Mouse (Mus musculus) forebrain, postnatal 0 days (tissue): Measurements from ENCODE around the gene Xcr1. TPM values are rescaled to one million over a fixed set of nuclear protein-coding genes. Genes with fewer than 3 reads are reported as not detected.

Experiments
- ATAC-seq: fragments of 200-750 bp; cut with Nextera tagmentation; 2 replicates; pipeline ENCODE4 v1.8.0; 2017; ENCODE audit warnings: mild to moderate bottlenecking, moderate library complexity
- DNase-seq: peaks from one replicate; pipeline ENCODE4 v3.0.0-alpha.2; 2015
- H3K27ac ChIP-seq: fragments of 300-500 bp; sonication (generic); 2 replicates; pipeline ENCODE4 v1.5.1; 2014; ENCODE audit warnings: low read depth, mild to moderate bottlenecking, antibody characterized with exemption, low read length, moderate library complexity, mixed read lengths
- H3K27me3 ChIP-seq: fragments of 300-500 bp; sonication (generic); 2 replicates; pipeline ENCODE4 v1.6.1; 2014; ENCODE audit warnings: mild to moderate bottlenecking, low read length, mixed read lengths; ENCODE audit not compliant: insufficient read depth
- H3K36me3 ChIP-seq: fragments of 300-500 bp; sonication (generic); 2 replicates; pipeline ENCODE4 v1.6.1; 2014; ENCODE audit warnings: mild to moderate bottlenecking, moderate library complexity; ENCODE audit not compliant: insufficient read depth
- H3K4me1 ChIP-seq: fragments of 300-500 bp; sonication (generic); 2 replicates; pipeline ENCODE4 v1.6.1; 2014; ENCODE audit warnings: antibody characterized with exemption; ENCODE audit not compliant: insufficient read depth
- H3K4me2 ChIP-seq: fragments of 300-500 bp; sonication (generic); 2 replicates; pipeline ENCODE4 v1.6.1; 2014; ENCODE audit warnings: low read depth, mild to moderate bottlenecking, moderate library complexity
- H3K4me3 ChIP-seq: fragments of 300-500 bp; sonication (generic); 2 replicates; pipeline ENCODE4 v1.5.1; 2014; ENCODE audit warnings: low read depth, low read length, mixed read lengths
- H3K9ac ChIP-seq: fragments of 300-500 bp; sonication (generic); 2 replicates; pipeline ENCODE4 v1.6.1; 2014; ENCODE audit warnings: mild to moderate bottlenecking
- H3K9me3 ChIP-seq: fragments of 300-500 bp; sonication (generic); 2 replicates; pipeline ENCODE4 v1.6.1; 2016; ENCODE audit warnings: low read length
- CTCF ChIP-seq: sonication (generic); IDR thresholded peaks from 2 replicates; pipeline ENCODE4 v1.5.1; 2016; ENCODE audit warnings: antibody characterized with exemption, control low read depth, low read depth
- WGBS: fragments of 180-500 bp; shearing (Covaris S2); extraction: QIAGEN DNeasy Blood & Tissue Kit; methylation state at CpG from one replicate; pipeline ENCODE4 v1.1.7; 2014; 5-methylcytosine and 5-hydroxymethylcytosine counted together
- polyA plus RNA-seq: library from polyadenylated mRNA; unstranded; fragments of >200 nt; fragmentation: Nextera tagmentation; extraction: Ambion mirVana; gene quantifications from 2 replicates; pipeline ENCODE4 v1.2.1, GENCODE M21; 2015
- total RNA-seq: library from RNA; depleted of rRNA; stranded (reverse); fragments of >200 nt; gene quantifications from 2 replicates; pipeline ENCODE4 v1.2.3, GENCODE M21; 2014

Xcr1 gene
- total and polyA plus RNA-seq, 2 experiments from 2014 or later: 0.06 TPM; not detected in 1

DNA sequence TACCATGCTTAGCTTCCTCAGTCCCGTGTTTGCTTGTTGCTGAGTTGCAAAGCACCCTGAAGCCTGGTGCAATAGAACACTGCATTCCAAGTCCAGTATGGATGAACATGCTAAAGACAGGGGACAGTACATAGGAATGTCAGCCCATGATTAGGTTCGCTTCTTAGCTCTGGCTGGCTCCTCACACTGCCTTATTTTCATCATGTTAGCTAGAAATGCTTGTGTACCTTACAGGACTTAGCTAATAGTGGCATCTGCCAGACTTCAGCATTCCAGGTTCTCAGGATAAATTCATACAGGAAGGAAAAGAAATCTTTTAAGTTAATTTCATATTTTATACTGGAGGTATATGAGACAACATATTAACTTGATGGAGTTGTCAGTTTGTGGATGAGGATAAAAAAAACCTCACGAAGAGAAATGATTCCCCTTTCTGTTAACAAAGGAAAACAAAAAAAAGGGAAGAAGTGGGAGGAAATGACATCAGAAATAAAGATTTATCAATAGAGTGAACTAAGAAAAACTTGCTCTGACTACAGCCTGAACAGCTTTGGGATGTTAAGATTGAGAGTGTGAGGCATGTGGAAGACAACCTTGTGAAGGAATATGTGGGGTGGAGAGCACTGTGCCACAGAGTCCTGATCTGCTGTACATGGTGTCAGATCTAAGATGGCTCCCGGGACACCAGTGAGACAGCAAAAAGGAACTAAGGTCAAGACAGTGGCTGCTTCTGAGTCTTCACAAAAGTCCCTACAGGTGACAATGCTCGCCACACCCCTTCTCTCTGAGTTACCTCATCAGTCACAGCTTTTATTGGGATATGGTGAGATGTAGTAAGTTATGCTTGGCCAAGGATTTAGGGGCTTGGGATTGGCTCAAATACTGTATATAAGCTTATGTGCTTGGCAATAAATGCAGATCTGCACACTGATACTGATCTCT, 9.1 kb downstream of the Xcr1 start:
- Histone ChIP-seq H3K27ac (peak overlapping the region; percentile 68), H3K4me1 (peaks cover 5% of the 10 kb centered on the region), H3K36me3 (no peaks in the 10 kb centered on the region), H3K9ac (peak overlapping the region; percentile 45), H3K4me2 (peak overlapping the region; percentile 49), H3K27me3 (no peaks in the 10 kb centered on the region), H3K9me3 (no peaks in the 10 kb centered on the region), H3K4me3 (peak overlapping the region; percentile 33)
- no peak for DNase-seq
- peak; percentile 4; the same call in 1 of the 2 replicates for TF ChIP-seq CTCF
- peak; percentile 5; the same call in 1 of the 2 replicates for ATAC-seq
- WGBS: 58% methylated on average over 5 of the region's 5 CpGs

DNA sequence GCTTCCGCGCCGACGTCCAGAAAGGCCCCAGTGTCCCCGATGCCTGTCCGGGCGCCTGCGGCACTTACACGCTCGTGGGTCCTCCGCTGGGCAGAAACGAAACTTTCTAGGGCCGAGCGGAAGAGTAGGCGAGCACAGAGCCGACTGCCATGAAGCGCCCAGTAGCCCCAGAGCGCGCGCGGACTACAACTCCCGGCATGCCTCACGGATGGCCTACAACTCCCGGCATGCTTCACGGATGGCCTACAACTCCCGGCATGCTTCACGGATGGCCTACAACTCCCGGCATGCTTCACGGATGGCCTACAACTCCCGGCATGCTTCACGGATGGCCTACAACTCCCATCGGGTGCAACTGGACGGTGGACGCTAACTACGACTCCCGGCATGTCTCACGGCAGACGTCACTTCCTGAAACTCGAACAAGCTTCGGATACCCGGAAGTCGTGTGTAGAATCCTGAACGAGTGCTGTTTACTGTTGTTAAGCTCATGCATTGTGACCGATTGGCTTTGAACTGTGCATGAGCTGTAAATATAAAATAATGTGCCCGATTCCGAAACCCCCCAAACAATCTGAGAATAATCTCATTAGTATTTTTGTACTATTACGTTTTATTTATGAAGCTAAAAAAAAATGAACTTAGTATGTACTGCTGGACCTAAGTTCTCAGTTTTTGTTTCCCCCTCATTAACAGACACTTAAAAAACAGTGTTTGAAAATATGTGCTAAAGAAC, 9.9 kb downstream of the Xcr1 start, which contains the start of gene Fyco1:
Gene Fyco1, minus strand, starts transcription at position 187 of the 736 bp plus-strand sequence.
- H3K36me3 ChIP-seq: no peaks in the 10 kb centered on the region
- no peaks in the 10 kb centered on the region for H3K9me3 ChIP-seq
- ATAC-seq (peak; percentile 98), DNase-seq (peak; percentile 97)
- H3K4me2 ChIP-seq: peak within 1 kb of the TSS; percentile 82
- H3K9ac ChIP-seq: peak within 1 kb of the TSS; percentile 66
- 1% methylated on average over 47 of the region's 47 CpGs for WGBS
- no peak for TF ChIP-seq CTCF
- peaks cover 5% of the 10 kb centered on the region for H3K4me1 ChIP-seq
- no peaks in the 10 kb centered on the region for H3K27me3 ChIP-seq
- peak within 1 kb of the TSS; percentile 84 for H3K27ac ChIP-seq
- H3K4me3 ChIP-seq: peak within 1 kb of the TSS; percentile 75

DNA sequence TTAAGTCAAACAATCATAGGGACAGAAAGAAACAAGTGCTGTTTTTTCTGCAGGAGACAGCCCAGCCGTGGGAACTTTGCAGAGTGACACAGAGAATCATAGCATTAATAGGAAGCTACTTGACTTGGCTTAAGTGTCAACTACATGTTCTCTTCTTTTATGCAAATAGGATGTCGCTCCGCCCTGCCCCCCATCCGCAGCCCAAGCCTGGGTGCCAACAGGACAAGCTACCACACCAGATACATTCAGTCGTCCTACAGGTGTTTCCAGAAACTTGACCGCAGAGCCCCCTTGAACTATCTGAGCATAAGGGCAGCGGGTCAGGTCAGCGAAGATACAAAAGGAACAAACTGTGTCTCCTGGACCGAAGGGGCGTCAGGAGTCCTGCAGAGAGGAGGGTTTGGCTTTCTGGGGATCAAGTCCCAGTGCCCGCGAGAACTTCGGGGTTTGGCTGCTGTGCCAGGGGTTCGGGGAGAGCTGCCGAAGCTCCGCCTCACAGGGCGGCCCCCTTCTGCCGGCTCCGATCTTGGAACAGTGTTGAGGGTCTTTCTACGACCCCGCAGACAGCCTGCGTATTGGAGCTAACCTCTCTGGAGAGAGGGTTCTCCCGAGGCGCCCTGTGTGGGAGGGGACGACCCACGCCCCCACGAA, 10.6 kb downstream of the Xcr1 start:
- Histone ChIP-seq H3K27ac (peak overlapping the region; percentile 84), H3K4me2 (peak overlapping the region; percentile 82), H3K4me1 (peaks cover 5% of the 10 kb centered on the region), H3K27me3 (no peaks in the 10 kb centered on the region), H3K9me3 (no peaks in the 10 kb centered on the region), H3K4me3 (peak overlapping the region; percentile 75), H3K36me3 (no peaks in the 10 kb centered on the region), H3K9ac (peak overlapping the region; percentile 66)
- ATAC-seq (peak; percentile 66), DNase-seq (no peak)
- 3% methylated on average over 27 of the region's 27 CpGs for WGBS
- TF ChIP-seq CTCF: no peak

DNA sequence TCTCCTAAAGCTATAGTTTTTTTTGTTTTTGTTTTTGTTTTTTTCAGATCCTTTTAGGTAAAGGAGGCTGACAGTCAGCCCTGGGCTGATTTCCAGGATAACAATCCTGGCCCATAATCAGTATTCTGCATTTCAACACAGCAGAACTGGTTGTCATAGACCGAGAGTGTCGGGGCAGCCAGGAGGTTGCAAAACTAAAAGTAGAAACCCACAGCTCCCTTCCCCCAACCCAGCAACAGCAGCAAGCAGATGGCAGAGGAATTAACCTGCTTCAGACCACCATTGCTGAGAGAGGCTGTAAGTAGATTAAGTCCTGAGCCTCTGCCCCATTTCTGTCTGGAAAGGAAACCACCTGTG, 11.1 kb downstream of the Xcr1 start:
- Histone ChIP-seq H3K27me3 (no peaks in the 10 kb centered on the region), H3K4me3 (peak overlapping the region; percentile 75), H3K9me3 (no peaks in the 10 kb centered on the region), H3K4me1 (peaks cover 5% of the 10 kb centered on the region), H3K4me2 (peak overlapping the region; percentile 82), H3K27ac (peak overlapping the region; percentile 84; the same call in 1 of the 2 replicates), H3K36me3 (no peaks in the 10 kb centered on the region), H3K9ac (peak overlapping the region; percentile 66)
- no peak for TF ChIP-seq CTCF
- 3% methylated on average over 2 of the region's 2 CpGs for WGBS
- DNase-seq (peak; percentile 9), ATAC-seq (no peak)

DNA sequence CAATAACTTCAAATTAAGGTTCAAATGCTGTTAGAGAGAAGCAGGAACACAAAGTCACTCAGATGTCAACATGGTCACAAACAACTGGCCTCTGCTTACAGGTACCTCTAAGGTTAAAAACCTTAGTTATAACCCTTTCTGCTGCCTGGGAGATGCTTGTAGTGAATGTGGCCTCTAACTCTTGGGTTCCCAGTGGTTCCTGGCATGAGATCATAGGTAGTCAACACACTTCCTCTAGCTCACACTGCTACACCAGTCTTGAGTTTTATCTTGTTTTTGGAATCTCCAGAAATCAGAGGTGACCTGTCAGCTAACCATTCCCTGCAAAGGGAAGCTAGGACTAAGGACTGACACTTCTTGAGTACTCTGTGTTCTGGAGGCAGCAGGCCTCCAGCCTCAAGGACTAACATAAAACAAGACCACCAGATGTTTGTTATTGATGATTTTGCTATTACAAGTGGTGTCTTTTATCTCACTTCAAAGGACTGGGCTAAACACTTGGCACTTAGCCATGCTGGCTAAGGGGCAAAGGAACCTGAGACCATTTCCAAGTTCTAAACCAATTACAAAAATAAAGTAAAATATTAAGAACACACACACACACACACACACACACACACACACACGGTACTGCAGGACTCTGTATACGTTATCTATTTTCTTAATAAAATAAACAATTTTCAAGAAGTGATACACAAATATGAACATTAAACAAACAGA, 11.7 kb downstream of the Xcr1 start:
- Histone ChIP-seq H3K4me3 (no peak overlapping the region), H3K36me3 (no peaks in the 10 kb centered on the region), H3K27me3 (no peaks in the 10 kb centered on the region), H3K9me3 (no peaks in the 10 kb centered on the region), H3K27ac (no peak overlapping the region), H3K9ac (no peak overlapping the region), H3K4me2 (peak overlapping the region; percentile 82), H3K4me1 (peaks cover 5% of the 10 kb centered on the region)
- DNase-seq (no peak), ATAC-seq (no peak)
- WGBS: 65% methylated on average over 2 of the region's 2 CpGs
- no peak for TF ChIP-seq CTCF

DNA sequence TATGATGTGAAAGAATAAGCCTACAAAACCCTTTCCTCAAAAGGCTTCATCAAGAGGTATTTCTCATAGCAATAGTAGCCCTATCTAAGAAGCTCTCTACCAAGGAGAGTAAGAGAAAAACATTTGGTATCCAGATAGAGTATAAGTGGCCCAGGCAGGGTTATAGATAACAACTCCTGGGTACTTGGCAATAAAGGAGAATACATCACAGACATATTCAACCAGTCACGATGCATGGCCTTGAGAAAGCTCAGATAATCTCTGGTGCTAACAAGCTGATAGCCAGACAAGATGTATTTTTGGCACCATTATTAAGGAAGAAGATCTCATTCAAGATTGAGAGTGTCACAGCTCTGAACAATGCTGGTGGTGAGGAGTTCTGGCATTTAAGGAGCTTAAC, 15.3 kb downstream of the Xcr1 start:
- DNase-seq (no peak), ATAC-seq (no peak)
- 93% methylated on average over 1 of the region's 1 CpGs for WGBS

More for the DNA sequence above, 15.3 kb downstream of the Xcr1 start:
- Histone ChIP-seq H3K9ac (no peak overlapping the region), H3K4me2 (no peak overlapping the region), H3K27me3 (no peaks in the 10 kb centered on the region), H3K36me3 (peaks cover 10% of the 10 kb centered on the region; the same call in 1 of the 2 replicates), H3K4me3 (no peak overlapping the region), H3K9me3 (no peaks in the 10 kb centered on the region), H3K4me1 (peaks cover 2% of the 10 kb centered on the region; the same call in 1 of the 2 replicates), H3K27ac (no peak overlapping the region)
- TF ChIP-seq CTCF: no peak
